Mouse (Mus musculus) duodenum, adult 2 months (tissue): Measurements from ENCODE around the gene Vmn1r63. TPM values are rescaled to one million over a fixed set of nuclear protein-coding genes. Genes with fewer than 3 reads are reported as not detected.

Source experiments
- polyA plus RNA-seq: library from polyadenylated mRNA; depleted of rRNA; stranded (reverse); fragments of >200 nt; gene quantifications from 2 replicates; pipeline ENCODE4 v1.2.3, GENCODE M21; 2012; ENCODE audit warnings: low replicate concordance; rRNA removed

The Vmn1r63 gene
- not detected in 2 replicates for polyA plus RNA-seq

GRCm38 (mm10) chr7:5805345-5805744, at the start of gene Vmn1r63:
Gene Vmn1r63, minus strand, starts transcription at chr7:5805445.

Other genes starting within 250 kb of the Vmn1r63 start
- gene Vmn1r61, start 192.2 kb downstream of the Vmn1r63 start, polyA plus RNA-seq: not detected in 2 replicates
- gene Vmn1r62, start 131.8 kb downstream of the Vmn1r63 start, polyA plus RNA-seq: not detected in 2 replicates
- not detected in 2 replicates for gene Vmn1r64, start 79.1 kb upstream of the Vmn1r63 start, polyA plus RNA-seq
- not detected in 2 replicates for gene Vmn1r65, start 205.6 kb upstream of the Vmn1r63 start, polyA plus RNA-seq
- gene Nlrp4c, start 239.7 kb upstream of the Vmn1r63 start, polyA plus RNA-seq: not detected in 2 replicates